Mouse (Mus musculus): ENCODE measurements around the gene Pfas. TPM values are rescaled to one million over a fixed set of nuclear protein-coding genes. Genes with fewer than 3 reads are reported as not detected.

Gene Pfas
- polyA plus RNA-seq, 1 experiment, result 11.8 TPM

- TF ChIP-seq CTCF (IDR thresholded peaks at IDR 0.05; ENCODE audit: control insufficient read depth, insufficient read depth, insufficient replicate concordance, low read depth, low read length), result no peak
- TF ChIP-seq POLR2A (IDR thresholded peaks at IDR 0.05; ENCODE audit: control insufficient read depth, low read depth, low read length), result no peak; the same call in 1 of the 2 replicates
- no peaks in the 10 kb centered on the region for H3K27me3 ChIP-seq (ENCODE audit: control insufficient read depth, insufficient read depth, low read length)
- peaks cover 9% of the 10 kb centered on the region for H3K4me1 ChIP-seq (ENCODE audit: control insufficient read depth, insufficient read depth, low read length)
- peak overlapping the region; percentile 83 for H3K4me3 ChIP-seq (ENCODE audit: control insufficient read depth, low read depth, low read length)
- H3K36me3 ChIP-seq (ENCODE audit: control insufficient read depth, insufficient read depth, low read length), result no peaks in the 10 kb centered on the region; the same call in none of the 2 replicates
- H3K27ac ChIP-seq (ENCODE audit: control insufficient read depth, insufficient read depth, low read depth, low read length), result no peak overlapping the region
Measured at GRCm38 (mm10) chr11:69046395-69046774, 38.1 kb upstream of the Pfas start.

- no peaks in the 10 kb centered on the region; the same call in none of the 2 replicates for H3K36me3 ChIP-seq (ENCODE audit: control insufficient read depth, insufficient read depth, low read length)
- H3K27ac ChIP-seq (ENCODE audit: control insufficient read depth, insufficient read depth, low read depth, low read length), result peak within 1 kb of the TSS; percentile 19
- H3K4me3 ChIP-seq (ENCODE audit: control insufficient read depth, low read depth, low read length), result peak within 1 kb of the TSS; percentile 83
- peak; percentile 7; the same call in 1 of the 2 replicates for TF ChIP-seq CTCF (IDR thresholded peaks at IDR 0.05; ENCODE audit: control insufficient read depth, insufficient read depth, insufficient replicate concordance, low read depth, low read length)
- TF ChIP-seq POLR2A (IDR thresholded peaks at IDR 0.05; ENCODE audit: control insufficient read depth, low read depth, low read length), result peak; percentile 18; the same call in 1 of the 2 replicates
- H3K4me1 ChIP-seq (ENCODE audit: control insufficient read depth, insufficient read depth, low read length), result peaks cover 11% of the 10 kb centered on the region
- no peaks in the 10 kb centered on the region for H3K27me3 ChIP-seq (ENCODE audit: control insufficient read depth, insufficient read depth, low read length)
Measured at GRCm38 (mm10) chr11:69045531-69046394, 37.5 kb upstream of the Pfas start, which contains the start of gene Aurkb. TSS of gene Aurkb (plus strand) at chr11:69045647.

GRCm38 (mm10) chr11:69038173-69038572 lies 29.9 kb upstream of the Pfas start:
- TF ChIP-seq CTCF (IDR thresholded peaks at IDR 0.05; ENCODE audit: control insufficient read depth, insufficient read depth, insufficient replicate concordance, low read depth, low read length) (no peak), POLR2A (IDR thresholded peaks at IDR 0.05; ENCODE audit: control insufficient read depth, low read depth, low read length) (no peak)
- H3K27ac ChIP-seq (ENCODE audit: control insufficient read depth, insufficient read depth, low read depth, low read length), result no peak overlapping the region
- no peak overlapping the region for H3K4me3 ChIP-seq (ENCODE audit: control insufficient read depth, low read depth, low read length)

GRCm38 (mm10) chr11:69037231-69038061 lies 29.2 kb upstream of the Pfas start:
- Histone ChIP-seq H3K36me3 (ENCODE audit: control insufficient read depth, insufficient read depth, low read length) (peaks cover 3% of the 10 kb centered on the region), H3K4me1 (ENCODE audit: control insufficient read depth, insufficient read depth, low read length) (peaks cover 6% of the 10 kb centered on the region), H3K27ac (ENCODE audit: control insufficient read depth, insufficient read depth, low read depth, low read length) (peak overlapping the region; percentile 64; the same call in 1 of the 2 replicates), H3K4me3 (ENCODE audit: control insufficient read depth, low read depth, low read length) (peak overlapping the region; percentile 90), H3K27me3 (ENCODE audit: control insufficient read depth, insufficient read depth, low read length) (no peaks in the 10 kb centered on the region)
- TF ChIP-seq CTCF (IDR thresholded peaks at IDR 0.05; ENCODE audit: control insufficient read depth, insufficient read depth, insufficient replicate concordance, low read depth, low read length), result no peak
- TF ChIP-seq POLR2A (IDR thresholded peaks at IDR 0.05; ENCODE audit: control insufficient read depth, low read depth, low read length), result no peak

More at GRCm38 (mm10) chr11:69038173-69038572, 29.9 kb upstream of the Pfas start:
- peaks cover 3% of the 10 kb centered on the region for H3K36me3 ChIP-seq (ENCODE audit: control insufficient read depth, insufficient read depth, low read length)
- peaks cover 6% of the 10 kb centered on the region for H3K4me1 ChIP-seq (ENCODE audit: control insufficient read depth, insufficient read depth, low read length)
- no peaks in the 10 kb centered on the region for H3K27me3 ChIP-seq (ENCODE audit: control insufficient read depth, insufficient read depth, low read length)

GRCm38 (mm10) chr11:69036486-69037230 lies 28.4 kb upstream of the Pfas start:
- peaks cover 6% of the 10 kb centered on the region for H3K4me1 ChIP-seq (ENCODE audit: control insufficient read depth, insufficient read depth, low read length)
- TF ChIP-seq POLR2A (IDR thresholded peaks at IDR 0.05; ENCODE audit: control insufficient read depth, low read depth, low read length), result no peak
- TF ChIP-seq CTCF (IDR thresholded peaks at IDR 0.05; ENCODE audit: control insufficient read depth, insufficient read depth, insufficient replicate concordance, low read depth, low read length), result no peak
- peak overlapping the region; percentile 64; the same call in 1 of the 2 replicates for H3K27ac ChIP-seq (ENCODE audit: control insufficient read depth, insufficient read depth, low read depth, low read length)
- peak overlapping the region; percentile 90 for H3K4me3 ChIP-seq (ENCODE audit: control insufficient read depth, low read depth, low read length)
- peaks cover 3% of the 10 kb centered on the region for H3K36me3 ChIP-seq (ENCODE audit: control insufficient read depth, insufficient read depth, low read length)
- no peaks in the 10 kb centered on the region for H3K27me3 ChIP-seq (ENCODE audit: control insufficient read depth, insufficient read depth, low read length)

- H3K4me1 ChIP-seq (ENCODE audit: control insufficient read depth, insufficient read depth, low read length), result peaks cover 3% of the 10 kb centered on the region
- no peaks in the 10 kb centered on the region for H3K27me3 ChIP-seq (ENCODE audit: control insufficient read depth, insufficient read depth, low read length)
- no peak overlapping the region for H3K4me3 ChIP-seq (ENCODE audit: control insufficient read depth, low read depth, low read length)
- no peak for TF ChIP-seq POLR2A (IDR thresholded peaks at IDR 0.05; ENCODE audit: control insufficient read depth, low read depth, low read length)
- peak; percentile 61; the same call in 1 of the 2 replicates for TF ChIP-seq CTCF (IDR thresholded peaks at IDR 0.05; ENCODE audit: control insufficient read depth, insufficient read depth, insufficient replicate concordance, low read depth, low read length)
- H3K27ac ChIP-seq (ENCODE audit: control insufficient read depth, insufficient read depth, low read depth, low read length), result peak overlapping the region; percentile 70
- H3K36me3 ChIP-seq (ENCODE audit: control insufficient read depth, insufficient read depth, low read length), result peaks cover 3% of the 10 kb centered on the region
Measured at GRCm38 (mm10) chr11:69035849-69036248, 27.6 kb upstream of the Pfas start.

Measured in testis, adult 2 months (tissue).